Mouse (Mus musculus) neural tube, embryonic 11.5 days (tissue): Measurements from ENCODE around the gene Aak1. TPM values are rescaled to one million over a fixed set of nuclear protein-coding genes. Genes with fewer than 3 reads are reported as not detected.
A peak's percentile ranks its signal among the peaks of the same experiment; 100 is the strongest.

Experiments
- ATAC-seq: fragments of 200-750 bp; cut with Nextera tagmentation; 2 replicates; pipeline ENCODE4 v1.8.0; 2017; ENCODE audit warnings: moderate number of reproducible peaks, mild to moderate bottlenecking, moderate TSS enrichment, moderate library complexity; ENCODE audit not compliant: insufficient read depth, low FRiP score, low TSS enrichment
- DNase-seq: peaks from one replicate; pipeline ENCODE4 v3.0.0-alpha.2; 2015; ENCODE audit warnings: low spot score
- H3K27ac ChIP-seq: fragments of 300-500 bp; sonication (generic); 2 replicates; pipeline ENCODE4 v1.5.1; 2014; ENCODE audit warnings: low read depth, mild to moderate bottlenecking, low read length
- H3K27me3 ChIP-seq: fragments of 300-500 bp; sonication (generic); 2 replicates; pipeline ENCODE4 v1.6.1; 2014; ENCODE audit warnings: mild to moderate bottlenecking, low read length, mixed read lengths; ENCODE audit not compliant: control insufficient read depth, insufficient read depth
- H3K36me3 ChIP-seq: fragments of 300-500 bp; sonication (generic); 2 replicates; pipeline ENCODE4 v1.6.1; 2014; ENCODE audit warnings: mild to moderate bottlenecking, low read length, moderate library complexity, mixed read lengths; ENCODE audit not compliant: control insufficient read depth, insufficient read depth
- H3K4me1 ChIP-seq: fragments of 300-500 bp; sonication (generic); 2 replicates; pipeline ENCODE4 v1.6.1; 2014; ENCODE audit warnings: low read length, mixed read lengths; ENCODE audit not compliant: control insufficient read depth, insufficient read depth
- H3K4me2 ChIP-seq: fragments of 300-500 bp; sonication (generic); 2 replicates; pipeline ENCODE4 v1.6.1; 2014; ENCODE audit warnings: low read depth, mild to moderate bottlenecking, moderate library complexity
- H3K4me3 ChIP-seq: fragments of 300-500 bp; sonication (generic); 2 replicates; pipeline ENCODE4 v1.5.1; 2014; ENCODE audit warnings: low read depth, low read length
- H3K9ac ChIP-seq: fragments of 300-500 bp; sonication (generic); 2 replicates; pipeline ENCODE4 v1.6.1; 2014; ENCODE audit warnings: mild to moderate bottlenecking, low read length
- H3K9me3 ChIP-seq: fragments of 300-500 bp; sonication (generic); 2 replicates; pipeline ENCODE4 v1.6.1; 2016; ENCODE audit warnings: low read length; ENCODE audit not compliant: control insufficient read depth
- WGBS: fragments of 180-500 bp; shearing (Covaris S2); extraction: QIAGEN DNeasy Blood & Tissue Kit; methylation state at CpG from one replicate; pipeline ENCODE4 v1.1.7; 2014; 5-methylcytosine and 5-hydroxymethylcytosine counted together
- polyA plus RNA-seq: library from polyadenylated mRNA; unstranded; fragments of >200 nt; fragmentation: Nextera tagmentation; extraction: Ambion mirVana; gene quantifications from 2 replicates; pipeline ENCODE4 v1.2.1, GENCODE M21; 2014

The Aak1 gene
- polyA plus RNA-seq, 1 experiment from 2014 or later: 27.1 TPM

DNA sequence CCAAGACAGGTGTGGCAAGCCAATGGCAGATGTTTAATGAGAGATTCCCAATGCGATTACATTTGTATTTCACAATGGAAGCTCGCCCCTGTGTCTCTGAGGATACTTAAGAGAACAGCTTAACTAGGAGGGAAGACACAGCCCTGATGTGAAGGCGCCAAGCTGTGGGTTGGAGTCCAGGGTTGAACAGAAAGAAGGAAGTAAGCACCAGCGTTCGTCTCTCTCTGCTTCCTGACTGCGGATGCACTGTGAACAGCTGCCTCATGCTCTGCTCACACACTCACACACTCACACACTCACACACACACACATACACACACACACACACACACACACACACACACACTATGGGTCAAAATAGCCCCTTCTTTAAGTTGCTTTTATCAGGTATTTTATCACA lies 19.5 kb upstream of the Aak1 start:
- H3K4me3 ChIP-seq: no peak overlapping the region
- no peak overlapping the region for H3K27ac ChIP-seq
- H3K4me1 ChIP-seq: no peaks in the 10 kb centered on the region
- ATAC-seq: no peak
- no peaks in the 10 kb centered on the region for H3K9me3 ChIP-seq
- H3K27me3 ChIP-seq: no peaks in the 10 kb centered on the region
- no peaks in the 10 kb centered on the region for H3K36me3 ChIP-seq
- 85% methylated on average over 6 of the region's 6 CpGs for WGBS
- no peak for DNase-seq
- no peak overlapping the region for H3K4me2 ChIP-seq
- H3K9ac ChIP-seq: no peak overlapping the region

DNA sequence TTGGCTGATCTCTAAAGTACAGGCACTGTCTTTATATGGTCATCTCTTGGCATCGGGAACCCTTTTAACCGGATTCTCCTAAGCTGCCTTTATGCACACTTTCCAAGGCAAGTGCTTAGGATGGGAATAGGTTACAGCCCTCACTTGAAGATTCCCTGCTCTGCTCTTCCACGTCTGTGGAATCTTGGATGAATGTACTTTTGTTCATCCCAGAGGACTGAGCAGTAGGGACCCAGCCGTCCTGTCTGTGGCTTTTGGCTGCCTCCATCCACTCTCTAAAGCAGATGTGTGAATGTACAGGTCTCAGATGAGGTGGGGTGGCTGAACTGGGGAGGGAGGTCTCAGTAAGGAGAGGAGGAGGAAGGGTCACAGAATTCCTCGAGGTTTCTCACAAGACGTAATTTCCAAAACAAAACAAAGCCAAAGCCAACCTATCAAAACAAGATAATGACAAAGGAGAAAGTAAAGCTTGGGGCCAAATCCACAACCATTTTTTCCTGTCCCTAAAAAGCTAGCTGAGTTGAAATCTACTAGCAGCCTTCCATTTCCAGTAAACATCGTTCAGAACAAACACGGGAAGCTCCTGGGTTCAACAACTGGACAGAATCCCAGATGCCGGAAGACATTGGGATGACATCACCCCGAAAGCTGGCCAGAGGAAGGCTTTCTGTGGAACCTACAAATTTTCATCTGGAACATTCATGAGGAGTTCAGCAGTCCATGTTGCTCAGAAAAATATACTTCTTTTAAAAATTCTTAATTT lies 18.4 kb upstream of the Aak1 start:
- no peaks in the 10 kb centered on the region for H3K9me3 ChIP-seq
- ATAC-seq: no peak
- H3K36me3 ChIP-seq: no peaks in the 10 kb centered on the region
- H3K27me3 ChIP-seq: no peaks in the 10 kb centered on the region
- DNase-seq: no peak
- no peak overlapping the region for H3K27ac ChIP-seq
- H3K4me3 ChIP-seq: no peak overlapping the region
- no peak overlapping the region for H3K4me2 ChIP-seq
- H3K9ac ChIP-seq: no peak overlapping the region
- WGBS: 82% methylated on average over 10 of the region's 10 CpGs
- no peaks in the 10 kb centered on the region for H3K4me1 ChIP-seq

DNA sequence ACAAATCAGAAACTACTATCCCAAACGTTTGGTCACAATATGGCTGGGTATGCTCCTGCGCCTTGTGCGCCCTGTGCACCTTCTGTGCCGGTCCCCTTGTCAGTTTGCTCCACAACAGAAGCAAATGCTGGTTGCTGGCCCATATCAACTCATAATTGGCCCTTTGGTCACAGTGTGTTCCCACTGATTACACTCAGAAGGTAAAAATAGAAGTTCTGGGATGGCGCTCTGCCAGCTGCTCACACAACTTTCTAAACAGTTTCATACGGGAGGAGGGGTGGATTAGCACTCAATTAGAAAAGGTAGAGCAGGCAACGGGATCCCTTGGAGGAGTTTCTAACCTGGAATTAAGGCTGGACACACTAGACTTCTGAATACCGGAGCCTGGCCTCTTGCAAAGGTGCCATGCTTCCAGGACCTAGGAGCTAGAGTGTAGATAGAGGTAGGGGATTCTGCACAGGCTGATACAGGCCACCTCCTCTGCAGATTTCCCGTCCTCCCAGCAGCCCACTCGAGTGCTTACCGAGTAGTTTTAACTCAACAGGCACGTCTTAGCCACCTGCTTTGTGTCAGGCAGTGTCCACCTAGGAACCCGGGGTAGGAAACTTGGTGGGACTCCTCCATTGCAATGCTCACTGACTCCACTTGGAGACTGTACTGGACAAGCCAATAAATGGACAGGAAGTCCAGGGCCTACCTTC lies 16.4 kb upstream of the Aak1 start:
- no peaks in the 10 kb centered on the region for H3K27me3 ChIP-seq
- H3K4me2 ChIP-seq: no peak overlapping the region
- H3K27ac ChIP-seq: no peak overlapping the region
- no peak for DNase-seq
- no peaks in the 10 kb centered on the region for H3K4me1 ChIP-seq
- no peaks in the 10 kb centered on the region for H3K36me3 ChIP-seq
- no peak for ATAC-seq
- H3K4me3 ChIP-seq: no peak overlapping the region
- H3K9ac ChIP-seq: no peak overlapping the region
- 93% methylated on average over 13 of the region's 13 CpGs for WGBS
- no peaks in the 10 kb centered on the region for H3K9me3 ChIP-seq

DNA sequence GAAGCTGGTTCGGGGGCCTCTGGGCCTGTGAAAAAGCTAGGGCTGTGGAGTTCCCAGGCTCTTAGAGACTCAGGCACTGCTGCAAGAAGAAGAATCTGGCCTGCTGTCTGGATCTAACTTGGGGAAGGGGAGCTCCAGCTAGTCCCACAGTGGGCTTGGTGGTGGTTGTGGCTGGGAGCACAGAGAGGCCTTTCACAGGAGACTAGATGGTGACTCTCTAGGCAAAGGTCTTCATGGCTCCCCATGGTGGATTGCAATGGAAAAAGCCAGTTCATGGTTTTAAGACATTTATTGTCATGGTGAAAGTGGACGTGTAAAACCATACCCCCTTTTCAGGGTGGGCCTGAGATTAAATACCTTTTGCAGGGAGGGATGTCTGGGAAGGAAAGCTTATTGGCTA lies 10.2 kb upstream of the Aak1 start:
- H3K27me3 ChIP-seq: no peaks in the 10 kb centered on the region
- ATAC-seq (no peak), DNase-seq (no peak)
- no peaks in the 10 kb centered on the region for H3K4me1 ChIP-seq
- no peak overlapping the region for H3K4me2 ChIP-seq
- H3K36me3 ChIP-seq: no peaks in the 10 kb centered on the region
- no peak overlapping the region for H3K27ac ChIP-seq
- H3K9ac ChIP-seq: no peak overlapping the region
- H3K9me3 ChIP-seq: no peaks in the 10 kb centered on the region
- WGBS: 78% methylated on average over 2 of the region's 2 CpGs
- no peak overlapping the region for H3K4me3 ChIP-seq

DNA sequence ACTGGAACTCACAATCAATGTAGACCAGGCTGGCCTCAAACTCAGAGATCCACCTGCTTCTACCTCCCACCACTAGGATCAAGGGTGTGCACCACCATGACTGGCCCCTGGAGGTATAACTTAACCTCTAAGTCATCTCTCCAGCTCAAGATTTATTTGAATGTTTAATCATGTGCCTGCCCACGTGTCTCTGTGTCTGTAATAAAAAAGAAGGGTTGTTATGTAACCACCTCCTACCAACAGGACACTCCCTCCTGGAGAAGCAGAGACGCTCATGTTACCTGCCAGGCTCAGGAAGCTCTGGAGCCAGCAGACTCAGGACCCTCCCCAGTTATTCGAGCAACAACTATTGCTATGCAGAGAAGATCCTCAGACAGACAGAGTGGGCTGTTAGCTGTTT lies 7.4 kb upstream of the Aak1 start:
- Histone ChIP-seq H3K4me3 (no peak overlapping the region), H3K36me3 (no peaks in the 10 kb centered on the region), H3K9ac (no peak overlapping the region), H3K9me3 (no peaks in the 10 kb centered on the region), H3K27ac (no peak overlapping the region), H3K27me3 (no peaks in the 10 kb centered on the region), H3K4me1 (no peaks in the 10 kb centered on the region), H3K4me2 (no peak overlapping the region)
- DNase-seq (no peak), ATAC-seq (no peak)
- WGBS: 71% methylated on average over 3 of the region's 3 CpGs

DNA sequence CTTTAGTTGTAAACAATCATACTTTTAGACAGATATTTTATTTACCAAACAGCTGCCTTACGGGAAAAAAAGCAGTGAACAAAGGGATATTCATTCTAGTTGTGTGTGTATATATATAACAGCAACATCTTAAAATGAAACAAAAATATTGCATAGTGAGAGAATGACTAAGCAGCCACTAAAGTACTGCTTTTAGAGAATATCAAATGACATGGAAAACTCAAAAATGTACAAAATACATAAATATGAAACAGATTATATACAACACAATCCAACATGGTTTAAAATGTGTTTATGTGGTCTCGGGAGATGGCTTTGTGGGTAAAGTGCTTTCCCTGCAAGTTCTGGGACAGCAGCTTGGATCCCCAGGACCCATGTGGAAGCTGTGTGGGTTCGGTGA lies 5.7 kb upstream of the Aak1 start:
- no peaks in the 10 kb centered on the region for H3K36me3 ChIP-seq
- no peak overlapping the region for H3K9ac ChIP-seq
- ATAC-seq (no peak), DNase-seq (no peak)
- H3K9me3 ChIP-seq: no peaks in the 10 kb centered on the region
- H3K27me3 ChIP-seq: no peaks in the 10 kb centered on the region
- no peak overlapping the region for H3K4me3 ChIP-seq
- no peak overlapping the region for H3K27ac ChIP-seq
- no peak overlapping the region for H3K4me2 ChIP-seq
- H3K4me1 ChIP-seq: 0 out of 2 replicates have a peak, but pooled peaks cover 4% of the 10 kb centered on the region
- WGBS: 89% methylated on average over 3 of the region's 3 CpGs

DNA sequence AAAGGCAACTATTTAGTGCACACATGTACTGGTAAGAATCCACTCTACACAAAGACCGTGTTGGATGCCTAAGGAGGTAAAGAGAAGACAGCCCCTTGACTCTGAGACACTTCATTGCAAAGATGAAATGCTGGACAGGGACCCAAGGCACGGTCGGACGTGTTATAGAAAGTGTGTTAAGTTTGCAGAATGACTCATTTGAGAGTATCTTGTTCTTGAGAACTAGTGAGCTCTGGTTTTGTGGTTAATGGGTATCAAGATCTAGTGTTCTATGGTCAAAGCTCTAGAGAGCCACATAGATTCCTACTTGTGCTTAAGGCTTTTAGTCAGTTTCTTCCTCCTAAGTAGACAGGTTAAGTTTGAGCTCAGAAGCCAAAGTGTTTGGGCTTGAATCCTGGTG lies 2.9 kb upstream of the Aak1 start:
- WGBS: 90% methylated on average over 4 of the region's 4 CpGs
- Histone ChIP-seq H3K9me3 (no peaks in the 10 kb centered on the region), H3K4me1 (peaks cover 14% of the 10 kb centered on the region), H3K4me3 (no peak overlapping the region), H3K27me3 (no peaks in the 10 kb centered on the region), H3K9ac (no peak overlapping the region), H3K27ac (no peak overlapping the region), H3K4me2 (no peak overlapping the region), H3K36me3 (no peaks in the 10 kb centered on the region)
- no peak for DNase-seq
- no peak for ATAC-seq

DNA sequence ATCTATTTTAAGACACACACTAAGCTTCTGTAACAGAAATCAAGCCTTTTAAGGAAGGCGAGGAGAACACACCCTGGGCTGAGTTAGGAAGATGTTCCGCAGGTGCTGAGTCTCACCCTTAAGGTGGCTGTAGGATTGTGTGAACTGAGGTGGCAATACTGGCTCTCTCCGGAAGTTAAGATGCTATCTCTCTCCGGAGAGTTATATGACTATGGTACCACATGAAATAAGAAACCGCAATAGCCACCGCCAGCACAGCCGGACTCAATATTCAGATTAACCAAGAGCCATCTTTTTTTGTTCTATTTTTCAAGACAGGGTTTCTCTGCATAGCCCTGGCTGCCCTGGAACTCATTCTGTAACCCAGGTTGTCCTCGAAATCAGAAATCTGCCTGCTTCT lies 1.5 kb upstream of the Aak1 start:
- Histone ChIP-seq H3K27ac (no peak overlapping the region), H3K4me2 (0 out of 2 replicates have a peak overlapping the region, but pooled peaks have one; percentile 94), H3K4me3 (no peak overlapping the region), H3K9me3 (no peaks in the 10 kb centered on the region), H3K36me3 (no peaks in the 10 kb centered on the region), H3K9ac (no peak overlapping the region), H3K4me1 (peaks cover 23% of the 10 kb centered on the region), H3K27me3 (no peaks in the 10 kb centered on the region)
- 94% methylated on average over 8 of the region's 8 CpGs for WGBS
- DNase-seq (no peak), ATAC-seq (no peak)

DNA sequence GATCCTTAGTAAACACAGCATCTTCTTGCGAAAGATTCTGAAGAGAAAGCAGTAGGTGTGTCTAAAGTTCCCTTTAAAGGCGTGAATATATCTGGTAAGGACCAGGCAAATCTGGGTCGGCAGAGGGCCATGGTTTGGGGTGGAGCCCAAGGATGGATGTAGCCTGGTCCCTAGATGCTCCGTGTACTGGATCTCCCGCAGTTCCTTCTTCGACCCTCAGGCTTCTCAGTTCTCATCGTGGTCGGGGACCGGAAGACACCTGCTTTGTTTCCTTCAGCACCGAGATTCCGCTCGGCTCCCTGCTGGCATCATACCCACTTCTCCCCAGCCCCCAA lies 770 bp upstream of the Aak1 start:
- Histone ChIP-seq H3K4me1 (peaks cover 23% of the 10 kb centered on the region), H3K27ac (peak overlapping the region; percentile 90), H3K27me3 (no peaks in the 10 kb centered on the region), H3K4me2 (peak overlapping the region; percentile 94), H3K9me3 (no peaks in the 10 kb centered on the region), H3K9ac (peak overlapping the region; percentile 87), H3K4me3 (peak overlapping the region; percentile 81), H3K36me3 (no peaks in the 10 kb centered on the region)
- WGBS: under 1% methylated on average over 12 of the region's 12 CpGs
- ATAC-seq: no peak; the same call in 1 of the 2 replicates
- DNase-seq: no peak
